ENCODE assay signal across 24 mouse cellular contexts in genomic region chr3:53623222-53623621, GRCm38 (mm10). TPM values are rescaled to one million over a fixed set of nuclear protein-coding genes. Genes with fewer than 3 reads are reported as not detected.
A peak's percentile ranks its signal among the peaks of the same experiment; 100 is the strongest.
DNase-seq lines count a peak whose midpoint lies in the region; ATAC-seq and TF ChIP-seq lines count a peak whose summit lies in the region.
"Had no signal": no experiment of that assay in that cellular context is flagged by ENCODE, and none has a peak within 500 bp of the region (broad histone marks: within the 10 kb centered on the region; RNA-seq: fewer than 3 reads in every experiment).

No protein-coding gene starts in this region.

- peak; percentile 27 for DNase-seq in embryonic facial prominence, embryonic 14.5 days (ENCODE audit: low spot score)
- DNase-seq in embryonic facial prominence, embryonic 10.5 days (ENCODE audit: low spot score): no peak
- DNase-seq in forebrain, postnatal 0 days: peak; percentile 45
- no peak for DNase-seq in forebrain, embryonic 10.5 days (ENCODE audit: extremely low spot score, low spot score)
- no peak for DNase-seq in kidney, postnatal 4 days
- DNase-seq: adrenal gland, adult 8-10 months; adrenal gland, postnatal 14 days; adrenal gland, postnatal 36 days; B cell, adult 2 months; cerebellum, adult 11-12 months; cerebellum, adult 2 months; cerebellum, adult 9-10 months; cerebellum, postnatal 10 days; cerebellum, postnatal 25 days had no signal

- ATAC-seq in embryonic facial prominence, embryonic 14.5 days (ENCODE audit: low read depth): no peak
- peak; percentile 88 for ATAC-seq in forebrain, postnatal 0 days
- ATAC-seq in kidney, embryonic 14.5 days (ENCODE audit: low FRiP score, low TSS enrichment): 0 out of 2 replicates have a peak, but pooled peaks have one; percentile 20
- ATAC-seq in limb, embryonic 15.5 days (ENCODE audit: insufficient number of reproducible peaks, low FRiP score, low TSS enrichment, low read depth): peak; percentile 44; the same call in 1 of the 2 replicates
- ATAC-seq: activated CD4-positive, CD25-positive, alpha-beta regulatory T cell, adult 4 months; CD4-positive, CD25-positive, alpha-beta regulatory T cell, adult 4 months; forebrain, embryonic 15.5 days; Patski had no signal

- no peak overlapping the region for H3K9ac ChIP-seq in embryonic facial prominence, embryonic 14.5 days (ENCODE audit: low read depth, low read length)
- H3K9ac ChIP-seq in forebrain, postnatal 0 days: no peak overlapping the region
- no peak overlapping the region for H3K9ac ChIP-seq in kidney, embryonic 14.5 days (ENCODE audit: low read depth, low read length)
- H3K9ac ChIP-seq in limb, embryonic 15.5 days: no peak overlapping the region
- H3K9ac ChIP-seq: embryonic facial prominence, embryonic 13.5 days; forebrain, embryonic 12.5 days; forebrain, embryonic 15.5 days had no signal

- TF ChIP-seq CTCF in forebrain, postnatal 0 days (IDR thresholded peaks at IDR 0.05; ENCODE audit: low read depth): no peak

- H3K4me3 ChIP-seq in embryonic facial prominence, embryonic 14.5 days (ENCODE audit: low read depth, low read length): no peak overlapping the region
- H3K4me3 ChIP-seq in embryonic facial prominence, embryonic 10.5 days: no peak overlapping the region
- H3K4me3 ChIP-seq in forebrain, postnatal 0 days (ENCODE audit: low read depth, low read length): no peak overlapping the region
- no peak overlapping the region for H3K4me3 ChIP-seq in forebrain, embryonic 10.5 days
- H3K4me3 ChIP-seq in kidney, embryonic 14.5 days (ENCODE audit: low read length): no peak overlapping the region
- no peak overlapping the region for H3K4me3 ChIP-seq in limb, embryonic 15.5 days
- H3K4me3 ChIP-seq: embryonic facial prominence, embryonic 13.5 days; forebrain, embryonic 12.5 days; forebrain, embryonic 15.5 days had no signal

- WGBS in embryonic facial prominence, embryonic 14.5 days: 81% methylated on average over 8 of the region's 8 CpGs
- WGBS in embryonic facial prominence, embryonic 10.5 days: 87% methylated on average over 8 of the region's 8 CpGs
- 72% methylated on average over 8 of the region's 8 CpGs for WGBS in forebrain, postnatal 0 days
- WGBS in forebrain, embryonic 10.5 days: 87% methylated on average over 8 of the region's 8 CpGs
- WGBS in kidney, embryonic 14.5 days: 66% methylated on average over 8 of the region's 8 CpGs
- WGBS in limb, embryonic 15.5 days: 66% methylated on average over 8 of the region's 8 CpGs

- no peak overlapping the region for H3K27ac ChIP-seq in embryonic facial prominence, embryonic 14.5 days (replicated peaks; ENCODE audit: low read depth, low read length)
- H3K27ac ChIP-seq in embryonic facial prominence, embryonic 10.5 days (replicated peaks): no peak overlapping the region
- 0 out of 2 replicates have a peak overlapping the region, but pooled peaks have one; percentile 21 for H3K27ac ChIP-seq in forebrain, postnatal 0 days (ENCODE audit: low read depth, low read length)
- H3K27ac ChIP-seq in forebrain, embryonic 10.5 days: no peak overlapping the region
- no peak overlapping the region for H3K27ac ChIP-seq in kidney, embryonic 14.5 days (ENCODE audit: low read depth, low read length)
- no peak overlapping the region for H3K27ac ChIP-seq in limb, embryonic 15.5 days
- H3K27ac ChIP-seq: embryonic facial prominence, embryonic 13.5 days; forebrain, embryonic 12.5 days; forebrain, embryonic 15.5 days had no signal

- peaks cover 4% of the 10 kb centered on the region; the same call in 1 of the 2 replicates for H3K4me1 ChIP-seq in embryonic facial prominence, embryonic 14.5 days (ENCODE audit: control insufficient read depth, insufficient read depth, low read length)
- peaks cover 11% of the 10 kb centered on the region for H3K4me1 ChIP-seq in embryonic facial prominence, embryonic 10.5 days
- H3K4me1 ChIP-seq in forebrain, postnatal 0 days (ENCODE audit: insufficient read depth): no peaks in the 10 kb centered on the region
- 0 out of 2 replicates have a peak, but pooled peaks cover 7% of the 10 kb centered on the region for H3K4me1 ChIP-seq in forebrain, embryonic 10.5 days
- H3K4me1 ChIP-seq in kidney, embryonic 14.5 days (ENCODE audit: control insufficient read depth, insufficient read depth, low read length): 0 out of 2 replicates have a peak, but pooled peaks cover 4% of the 10 kb centered on the region
- 0 out of 2 replicates have a peak, but pooled peaks cover 8% of the 10 kb centered on the region for H3K4me1 ChIP-seq in limb, embryonic 15.5 days
- H3K4me1 ChIP-seq: forebrain, embryonic 15.5 days had no signal

- H3K27me3 ChIP-seq in embryonic facial prominence, embryonic 14.5 days (replicated peaks; ENCODE audit: control insufficient read depth, insufficient read depth, low read length): no peaks in the 10 kb centered on the region
- H3K27me3 ChIP-seq in embryonic facial prominence, embryonic 10.5 days (replicated peaks; ENCODE audit: low read depth, poor library complexity, severe bottlenecking): no peaks in the 10 kb centered on the region
- H3K27me3 ChIP-seq in forebrain, postnatal 0 days (ENCODE audit: insufficient read depth, low read length): no peaks in the 10 kb centered on the region
- H3K27me3 ChIP-seq in forebrain, embryonic 10.5 days (ENCODE audit: poor library complexity, severe bottlenecking): no peaks in the 10 kb centered on the region
- no peaks in the 10 kb centered on the region for H3K27me3 ChIP-seq in kidney, embryonic 14.5 days (ENCODE audit: control insufficient read depth, insufficient read depth, low read length)
- no peaks in the 10 kb centered on the region for H3K27me3 ChIP-seq in limb, embryonic 15.5 days
- H3K27me3 ChIP-seq: CH12.LX; embryonic facial prominence, embryonic 13.5 days; forebrain, embryonic 12.5 days; forebrain, embryonic 15.5 days had no signal

- no peaks in the 10 kb centered on the region for H3K36me3 ChIP-seq in embryonic facial prominence, embryonic 14.5 days (ENCODE audit: control insufficient read depth, insufficient read depth, low read length)
- no peaks in the 10 kb centered on the region for H3K36me3 ChIP-seq in embryonic facial prominence, embryonic 10.5 days (replicated peaks)
- H3K36me3 ChIP-seq in forebrain, postnatal 0 days (ENCODE audit: insufficient read depth): no peaks in the 10 kb centered on the region
- H3K36me3 ChIP-seq in forebrain, embryonic 10.5 days (replicated peaks): no peaks in the 10 kb centered on the region
- H3K36me3 ChIP-seq in kidney, embryonic 14.5 days (ENCODE audit: control insufficient read depth, insufficient read depth, low read length): no peaks in the 10 kb centered on the region
- no peaks in the 10 kb centered on the region for H3K36me3 ChIP-seq in limb, embryonic 15.5 days
- H3K36me3 ChIP-seq: embryonic facial prominence, embryonic 13.5 days; forebrain, embryonic 12.5 days; forebrain, embryonic 15.5 days; G1E had no signal

- no peak overlapping the region for H3K4me2 ChIP-seq in embryonic facial prominence, embryonic 14.5 days (ENCODE audit: low read depth, low read length)
- no peak overlapping the region for H3K4me2 ChIP-seq in forebrain, postnatal 0 days (ENCODE audit: low read depth)
- no peak overlapping the region for H3K4me2 ChIP-seq in kidney, embryonic 14.5 days (replicated peaks; ENCODE audit: low read depth, low read length)
- no peak overlapping the region for H3K4me2 ChIP-seq in limb, embryonic 15.5 days
- H3K4me2 ChIP-seq: embryonic facial prominence, embryonic 13.5 days; forebrain, embryonic 12.5 days; forebrain, embryonic 15.5 days had no signal

- H3K9me3 ChIP-seq in embryonic facial prominence, embryonic 14.5 days (ENCODE audit: control insufficient read depth, low read length): no peaks in the 10 kb centered on the region
- H3K9me3 ChIP-seq in embryonic facial prominence, embryonic 10.5 days: no peaks in the 10 kb centered on the region
- H3K9me3 ChIP-seq in forebrain, postnatal 0 days (ENCODE audit: low read length): no peaks in the 10 kb centered on the region
- H3K9me3 ChIP-seq in forebrain, embryonic 10.5 days: no peaks in the 10 kb centered on the region
- H3K9me3 ChIP-seq in kidney, embryonic 14.5 days (ENCODE audit: control insufficient read depth, low read length): no peaks in the 10 kb centered on the region
- H3K9me3 ChIP-seq in limb, embryonic 15.5 days: no peaks in the 10 kb centered on the region
- H3K9me3 ChIP-seq: embryonic facial prominence, embryonic 13.5 days; forebrain, embryonic 12.5 days; forebrain, embryonic 15.5 days had no signal

RNA-seq across cellular contexts. Expression of gene Frem2, which starts 33.9 kb away (rescaled TPM):
- polyA plus RNA-seq in embryonic facial prominence, embryonic 14.5 days (2014; fragmentation: Nextera tagmentation; extraction: Ambion mirVana): 9.3 and 10.6 TPM in 2 replicates
- 7.8 and 10.8 TPM in 2 replicates for polyA plus RNA-seq in embryonic facial prominence, embryonic 10.5 days (2016; fragmentation: Nextera tagmentation; extraction: Ambion mirVana)
- total RNA-seq in forebrain, postnatal 0 days (2014; rRNA removed): 7.8 and 7.9 TPM in 2 replicates
- 1.1 and 1.5 TPM in 2 replicates for polyA plus RNA-seq in forebrain, postnatal 0 days (2015; fragmentation: Nextera tagmentation; extraction: Ambion mirVana)
- 4.0 and 4.6 TPM in 2 replicates for polyA plus RNA-seq in forebrain, embryonic 10.5 days (2016; fragmentation: Nextera tagmentation; extraction: Ambion mirVana)
- 14.8 and 27.0 TPM in 2 replicates for polyA plus RNA-seq in kidney, embryonic 14.5 days (2014; fragmentation: Nextera tagmentation; extraction: Ambion mirVana)
- 5.2 and 5.9 TPM in 2 replicates for polyA plus RNA-seq in limb, embryonic 15.5 days (2015; fragmentation: Nextera tagmentation; extraction: Ambion mirVana)
- polyA plus RNA-seq: activated CD4-positive, CD25-positive, alpha-beta regulatory T cell, adult 4 months; CD4-positive, CD25-positive, alpha-beta regulatory T cell, adult 4 months; G1E had no signal

Comparison
In these comparisons a context has a peak if more than half of its experiments do, and no peak if none do; other contexts are left out.
1. DNase-seq: peak in embryonic facial prominence, embryonic 14.5 days (single experiment) and forebrain, postnatal 0 days (single experiment); none in embryonic facial prominence, embryonic 10.5 days (single experiment), forebrain, embryonic 10.5 days (single experiment) and kidney, postnatal 4 days (0 of 2).